In the genomic region with DNA sequence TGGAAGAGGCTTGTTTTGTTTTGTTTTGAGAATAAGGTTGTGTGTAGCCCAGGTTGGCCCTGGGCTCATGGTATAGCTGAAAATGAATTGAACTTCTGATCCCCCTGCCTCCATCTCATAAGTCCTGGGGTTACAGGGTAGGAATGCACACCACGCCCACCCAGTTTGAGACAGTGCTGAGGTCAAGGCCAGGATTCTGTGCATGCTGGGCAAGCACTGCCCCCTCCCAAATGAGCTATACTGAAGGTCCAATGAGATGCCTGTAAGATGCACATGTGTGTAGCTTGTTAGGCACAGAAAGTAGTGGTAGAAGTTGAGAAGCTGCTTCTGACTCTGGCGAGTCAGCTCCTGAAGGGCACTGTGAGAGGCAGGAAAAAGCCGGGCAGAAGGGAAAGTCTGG, we compare ENCODE assay signal across 22 mouse cellular contexts. TPM values are rescaled to one million over a fixed set of nuclear protein-coding genes. Genes with fewer than 3 reads are reported as not detected.
"Had no signal": no experiment of that assay in that cellular context is flagged by ENCODE, and none has a peak within 500 bp of the region (broad histone marks: within the 10 kb centered on the region; RNA-seq: fewer than 3 reads in every experiment).

No protein-coding gene starts in this region.

- H3K4me1 ChIP-seq: neural tube, embryonic 12.5 days; neural tube, embryonic 13.5 days; neural tube, embryonic 15.5 days; stomach, embryonic 15.5 days had no signal

- DNase-seq: retina, postnatal 1 day; right cerebral cortex, postnatal 14 days; right cerebral cortex, postnatal 25 days; right cerebral cortex, postnatal 4 days; spleen, adult 18-20 months; thymus, adult 18-20 months; thymus, adult 2 months; thymus, postnatal 14 days; thymus, postnatal 25 days; thymus, postnatal 36 days; thymus, postnatal 4 days had no signal

- H3K27me3 ChIP-seq: neural tube, embryonic 12.5 days; neural tube, embryonic 13.5 days; neural tube, embryonic 15.5 days; stomach, embryonic 15.5 days had no signal

- H3K9me3 ChIP-seq: neural tube, embryonic 12.5 days; neural tube, embryonic 13.5 days; neural tube, embryonic 15.5 days; stomach, embryonic 15.5 days had no signal

- H3K36me3 ChIP-seq: neural tube, embryonic 12.5 days; neural tube, embryonic 13.5 days; neural tube, embryonic 15.5 days; stomach, embryonic 15.5 days had no signal

- H3K9ac ChIP-seq: neural tube, embryonic 12.5 days; neural tube, embryonic 13.5 days; neural tube, embryonic 15.5 days; stomach, embryonic 15.5 days had no signal

- H3K4me2 ChIP-seq: neural tube, embryonic 12.5 days; neural tube, embryonic 13.5 days; neural tube, embryonic 15.5 days; stomach, embryonic 15.5 days had no signal

- H3K4me3 ChIP-seq: neural tube, embryonic 12.5 days; neural tube, embryonic 13.5 days; neural tube, embryonic 15.5 days; stomach, embryonic 15.5 days had no signal

- H3K27ac ChIP-seq: neural tube, embryonic 12.5 days; neural tube, embryonic 13.5 days; neural tube, embryonic 15.5 days; stomach, embryonic 15.5 days; stomach, postnatal 0 days had no signal

RNA-seq across cellular contexts. Expression of a gene that starts 18.1 kb away (rescaled TPM):
- polyA plus RNA-seq: neural tube, embryonic 12.5 days; neural tube, embryonic 13.5 days; neural tube, embryonic 14.5 days; neural tube, embryonic 15.5 days; small intestine, adult 2 months; spleen, adult 2 months; stomach, embryonic 14.5 days; stomach, embryonic 15.5 days; stomach, postnatal 0 days; thymus, adult 2 months; thymus, postnatal 0 days; urinary bladder, adult 2 months had no signal
